Mouse (Mus musculus) forelimb bud, embryonic 11.5 days (tissue): ENCODE results near the gene Vmn1r174.
"Not testable (repeated sequence)": the region's sequence is repeated elsewhere in the genome, so short reads cannot be mapped to it uniquely, and the experiment has no call there.

Source experiments
- DNase-seq: peaks from one replicate; pipeline ENCODE4 v3.0.0-alpha.2; 2012; ENCODE audit warnings: low read depth, low spot score

The Vmn1r174 gene

DNA sequence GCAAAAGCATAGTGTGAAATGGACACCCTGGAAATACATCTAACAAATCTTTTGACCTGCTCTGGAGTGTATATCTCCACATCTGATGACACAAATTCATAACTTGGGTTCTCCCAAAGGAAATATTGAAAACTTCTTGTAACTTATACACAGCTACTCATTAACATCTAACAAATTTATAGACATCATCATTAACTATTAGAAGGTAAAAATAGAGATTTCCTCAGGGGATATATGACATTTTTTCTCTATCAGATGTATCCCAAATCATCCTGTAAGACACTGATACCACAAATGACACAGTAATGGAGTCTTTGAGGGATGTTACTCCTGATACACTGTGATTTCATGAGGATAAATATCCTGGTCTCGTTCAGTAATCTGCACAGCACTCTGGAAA lies at the start of gene Vmn1r174:
TSS of gene Vmn1r174 (plus strand) at position 301 of the 400 bp plus-strand sequence.
- not testable (repeated sequence) for DNase-seq

DNA sequence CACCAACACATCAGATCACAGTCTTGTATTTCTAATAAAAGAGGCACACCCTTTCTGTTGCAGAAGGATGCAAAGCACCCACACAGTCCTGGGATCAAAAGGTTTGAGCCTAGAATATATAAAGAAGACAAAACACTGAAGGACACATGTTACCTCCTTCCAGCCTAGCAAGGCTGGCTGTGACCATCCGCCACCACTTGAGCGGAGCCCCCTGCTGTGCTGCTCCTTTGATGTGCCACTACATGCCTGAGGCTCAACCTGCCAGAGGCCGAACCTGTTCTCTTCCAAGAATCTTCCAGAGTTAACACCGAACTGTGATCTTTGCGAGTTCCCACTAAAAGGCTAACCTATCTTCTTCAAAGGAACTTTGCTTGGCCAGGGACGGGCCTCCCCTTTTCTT lies 32.5 kb downstream of the Vmn1r174 start:
- no peak for DNase-seq

DNA sequence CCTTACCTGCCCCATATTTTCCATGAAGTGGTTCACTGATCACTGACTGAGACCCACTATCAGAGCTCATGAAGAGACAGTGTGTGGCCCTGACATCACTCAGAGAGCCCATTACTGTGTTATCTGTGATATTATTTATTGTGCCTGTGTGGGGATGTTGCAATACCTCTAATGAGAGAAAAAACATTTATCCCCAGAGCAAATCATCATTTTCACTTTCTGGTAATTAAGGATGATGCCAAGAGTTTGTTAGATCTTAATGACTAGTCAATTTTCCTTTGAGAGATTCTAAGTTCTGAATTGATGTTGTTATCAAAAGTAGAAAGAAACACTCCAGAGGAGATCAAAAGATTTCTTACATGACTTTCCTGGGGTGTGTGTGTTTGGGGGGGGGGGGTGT lies 58.5 kb downstream of the Vmn1r174 start, which contains the start of gene Vmn1r175:
TSS of gene Vmn1r175 (minus strand) at position 101 of the 400 bp plus-strand sequence.
- not testable (repeated sequence) for DNase-seq
